Mouse (Mus musculus) adrenal gland, adult 18-20 months (tissue): Measurements from ENCODE around the gene Lmod1. TPM values are rescaled to one million over a fixed set of nuclear protein-coding genes. Genes with fewer than 3 reads are reported as not detected.

Source experiments
- DNase-seq, 2 experiments: peaks; one replicate each; pipeline ENCODE4 v3.0.0; 2021 to 2022; ENCODE audit warnings: low spot score in 2 of 2
- long read RNA-seq, 2 experiments: library from polyadenylated mRNA; stranded (forward); transcript quantifications; one replicate each; pipeline ENCODE4 v2.0.0; 2021
- total RNA-seq, 2 experiments: library from RNA; stranded (reverse); gene quantifications; 1 replicate in 1 of 2; 2 replicates in 1 of 2; pipeline ENCODE4 v1.2.3; 2021

Lmod1 gene
- total RNA-seq: 1 to 10 TPM; 2.4 to 3.4 TPM
- long read RNA-seq, experiment 1, partial matches to known transcripts: 0 of 4 reads
- long read RNA-seq, experiment 1, other reads (novel, unspliced or antisense): 0 of 4 reads
- long read RNA-seq, experiment 2, partial matches to known transcripts: 0 of 5 reads
- long read RNA-seq, experiment 2, other reads (novel, unspliced or antisense): 1 of 5 reads

DNA sequence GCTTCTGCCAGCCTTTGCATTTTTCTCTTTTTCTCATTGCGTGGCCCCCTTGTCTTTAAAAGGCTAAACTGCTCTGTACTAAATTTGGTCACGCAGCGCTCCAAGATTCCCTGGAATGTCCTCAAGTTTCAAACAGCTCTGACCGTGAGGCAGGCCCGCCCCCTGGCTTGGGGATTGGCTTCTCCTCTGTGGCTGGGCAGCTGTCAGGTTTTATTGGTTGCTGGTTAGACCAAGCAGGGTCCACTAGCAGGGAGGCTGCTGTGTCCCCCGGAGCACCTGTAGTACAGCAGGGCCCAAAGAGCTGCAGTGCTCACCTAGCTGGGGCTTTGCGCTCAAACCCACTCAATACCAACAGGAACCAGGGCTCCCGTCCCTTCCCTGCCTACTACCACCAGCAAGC, at the start of gene Lmod1:
TSS of gene Lmod1 (plus strand) at position 237 of the 400 bp plus-strand sequence.
- no peak for DNase-seq

DNA sequence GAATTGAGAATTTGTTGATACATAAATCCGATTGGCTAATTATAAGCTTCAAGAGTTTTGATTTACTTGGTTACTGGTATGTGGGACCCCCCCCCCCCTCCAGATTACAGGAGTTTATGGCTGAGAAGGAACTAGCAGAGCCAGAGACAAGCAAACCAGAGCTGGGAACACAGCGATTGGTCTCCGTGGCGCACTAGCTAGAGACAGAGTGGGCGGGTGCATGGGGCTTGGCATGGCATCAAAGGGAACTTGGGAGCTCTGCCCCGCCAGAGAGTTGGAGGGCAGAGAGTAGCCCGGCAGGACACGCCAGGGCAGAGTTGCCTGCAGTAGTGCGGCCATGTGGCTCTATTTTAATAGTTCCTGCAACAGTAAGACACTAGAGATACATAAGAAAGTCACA, 44.0 kb upstream of the Lmod1 start:
- peak; percentile 65 to 72 for DNase-seq

- DNase-seq: no peak
Measured at GRCm38 (mm10) chr1:135281841-135282240, 42.8 kb upstream of the Lmod1 start.

DNA sequence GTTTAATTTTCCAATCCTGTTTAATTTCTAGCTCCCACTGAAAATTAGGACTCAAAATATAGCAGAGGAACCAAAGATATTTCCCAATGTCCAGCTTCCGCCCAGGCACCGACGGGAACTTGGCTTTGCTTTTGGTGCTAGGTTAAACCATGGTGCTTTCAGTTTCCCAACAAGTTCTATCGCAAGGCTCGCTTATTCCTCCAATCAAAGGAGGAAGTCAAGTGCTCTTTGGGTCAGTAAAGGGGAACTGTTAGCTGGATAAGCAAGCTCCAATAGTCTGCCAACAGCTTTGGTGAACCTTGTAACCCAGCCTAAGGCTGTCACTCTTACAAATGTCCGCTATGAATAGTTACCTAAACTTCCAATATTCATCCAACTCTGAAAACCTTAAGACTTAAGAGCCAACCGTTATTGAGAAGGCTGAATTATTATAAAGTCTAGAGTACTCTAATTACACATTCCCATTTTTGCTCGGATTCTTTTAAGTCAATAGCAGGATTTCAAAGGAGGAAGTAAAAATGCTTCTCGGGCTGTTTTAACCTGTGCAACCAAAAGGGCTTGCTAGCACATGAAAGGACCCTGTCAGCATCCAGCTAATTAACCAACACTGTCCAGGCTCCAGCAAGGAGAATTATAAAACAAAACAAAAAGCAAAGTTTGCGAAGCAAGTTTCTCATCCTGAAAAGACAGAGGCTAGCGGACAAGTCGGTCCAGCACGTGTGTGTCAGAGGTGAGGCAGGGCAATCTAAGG, 41.9 kb upstream of the Lmod1 start:
- no peak for DNase-seq

GRCm38 (mm10) chr1:135283287-135283825, 41.3 kb upstream of the Lmod1 start:
- peak in 1 of 2 experiments; percentile 51 for DNase-seq

DNA sequence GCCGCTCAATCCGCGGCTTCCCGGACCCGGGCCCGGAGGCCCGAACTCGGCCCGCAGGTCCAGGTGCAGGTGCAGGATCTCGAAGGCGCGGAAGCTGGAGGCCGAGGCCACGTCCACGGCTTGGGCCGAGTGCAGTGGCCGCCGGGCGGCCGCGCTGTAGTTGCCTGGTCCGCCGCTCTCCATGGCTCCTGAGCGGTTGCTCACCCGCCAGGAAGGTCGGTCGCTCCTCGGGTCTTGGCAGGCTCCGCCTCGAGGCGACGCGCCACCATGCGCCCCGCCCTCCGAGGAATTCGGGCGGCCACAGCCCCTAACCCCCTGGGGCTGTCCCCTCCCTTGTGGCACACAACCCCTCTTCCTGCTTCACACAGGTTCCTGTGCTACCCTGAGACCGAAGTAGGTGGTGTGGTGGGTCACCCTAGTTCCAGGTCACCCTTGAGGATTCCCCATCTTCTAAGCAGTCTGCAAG, 40.7 kb upstream of the Lmod1 start, which contains the start of gene Rnpep:
TSS of gene Rnpep (minus strand) at position 259 of the 466 bp plus-strand sequence.
- DNase-seq: peak; percentile 74 to 75

GRCm38 (mm10) chr1:135286311-135286710, 38.3 kb upstream of the Lmod1 start:
- no peak for DNase-seq

DNA sequence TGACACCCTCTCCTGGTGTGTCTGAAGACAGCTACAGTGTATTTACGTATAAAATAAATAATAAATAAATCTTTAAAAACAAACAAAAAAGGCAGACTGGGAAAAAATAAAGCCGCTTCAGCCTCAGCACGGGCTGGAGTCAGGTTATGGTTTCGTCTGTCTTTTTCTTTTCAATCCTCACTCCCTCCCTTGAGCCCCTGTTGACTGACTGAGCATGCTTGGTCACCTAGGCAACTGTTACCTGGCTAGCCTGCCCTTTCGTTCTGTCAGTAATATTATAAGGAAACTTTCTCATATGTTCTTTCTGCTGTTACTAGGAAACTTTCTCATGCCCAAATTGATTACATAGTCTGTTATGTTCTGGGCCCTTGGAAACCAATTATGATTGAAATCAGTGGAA, 33.7 kb upstream of the Lmod1 start:
- no peak for DNase-seq

DNA sequence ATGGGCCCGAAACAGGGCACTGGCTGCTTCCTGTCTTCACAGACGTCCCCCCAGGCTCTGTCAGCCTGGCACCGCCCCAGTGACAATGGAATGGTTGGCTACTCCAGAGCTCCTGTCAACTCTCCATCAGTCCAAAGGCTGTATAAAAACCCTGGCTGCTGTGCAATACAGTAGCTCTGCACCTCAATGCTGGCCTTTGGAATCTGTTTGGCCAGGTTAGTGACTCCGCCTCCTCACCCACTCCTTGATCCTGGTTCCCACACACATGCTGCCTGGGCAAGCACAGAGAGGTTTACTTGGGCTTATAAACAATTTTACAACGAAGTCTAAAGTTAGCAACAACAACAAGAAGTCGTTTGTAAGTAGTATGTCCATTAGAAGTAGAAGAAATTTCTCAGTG, 13.3 kb upstream of the Lmod1 start:
- DNase-seq: no peak

- no peak for DNase-seq
Measured at GRCm38 (mm10) chr1:135312201-135312600, 12.4 kb upstream of the Lmod1 start.

DNA sequence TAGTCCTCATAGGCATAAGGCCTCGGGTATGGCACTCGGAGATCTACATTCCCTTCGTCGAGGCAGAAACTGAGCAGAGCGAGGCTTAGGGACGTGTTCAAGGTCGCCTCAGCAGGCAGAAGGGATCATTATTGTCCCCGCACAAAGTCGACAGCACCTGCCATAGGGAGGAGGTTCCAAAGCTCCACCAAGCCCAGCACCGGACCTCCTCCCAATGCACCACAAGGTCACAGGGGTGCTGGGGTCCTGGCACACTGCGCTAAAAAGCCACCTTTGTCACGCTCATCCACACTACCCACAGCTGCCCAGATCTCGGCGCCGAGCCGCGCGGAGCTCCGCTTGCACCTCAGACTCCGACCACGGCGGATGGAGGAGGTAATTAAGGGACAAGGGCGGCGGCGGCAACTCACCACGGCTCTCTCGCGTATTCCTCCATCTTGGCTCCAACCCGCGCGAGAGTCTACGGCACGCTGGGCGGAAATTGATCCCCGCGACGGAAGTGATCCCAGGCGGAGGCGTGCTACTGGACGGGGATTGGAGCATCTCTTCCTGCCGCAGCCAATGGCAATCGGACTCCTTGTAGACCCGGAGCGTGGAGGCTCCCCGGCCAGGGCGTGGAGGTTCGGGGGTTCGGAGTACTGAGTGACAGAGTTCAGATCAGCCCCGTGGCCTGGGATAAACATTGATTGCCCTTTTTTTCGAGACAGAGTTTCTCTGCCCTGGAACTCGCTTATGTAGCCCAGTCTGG, 11.1 kb upstream of the Lmod1 start, which contains the start of gene Timm17a:
TSS of gene Timm17a (minus strand) at position 495 of the 748 bp plus-strand sequence.
- DNase-seq: peak; percentile 85

GRCm38 (mm10) chr1:135323367-135323901, 1.2 kb upstream of the Lmod1 start:
- DNase-seq: no peak

DNA sequence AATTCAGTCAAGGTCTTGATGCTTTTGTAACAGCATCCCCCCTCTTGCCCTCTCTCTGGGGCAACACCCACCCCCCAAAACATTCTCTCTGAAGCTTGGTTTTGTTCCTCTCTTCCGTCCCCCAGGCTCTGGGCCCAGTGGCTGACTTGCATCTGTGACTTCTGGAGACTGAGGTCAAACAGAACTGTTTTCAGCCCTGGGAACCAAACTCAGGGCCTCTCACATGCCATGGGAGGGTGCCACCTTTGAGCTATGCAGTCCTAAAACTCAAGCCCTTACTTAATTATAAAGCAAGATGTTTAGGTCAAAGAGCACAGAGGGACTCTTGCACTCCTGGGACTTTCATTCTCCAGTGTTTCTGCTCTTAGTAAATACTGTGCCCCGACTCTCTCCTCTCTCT, 1.3 kb downstream of the Lmod1 start:
- no peak for DNase-seq

GRCm38 (mm10) chr1:135328368-135328767, 3.8 kb downstream of the Lmod1 start:
- DNase-seq: no peak

DNA sequence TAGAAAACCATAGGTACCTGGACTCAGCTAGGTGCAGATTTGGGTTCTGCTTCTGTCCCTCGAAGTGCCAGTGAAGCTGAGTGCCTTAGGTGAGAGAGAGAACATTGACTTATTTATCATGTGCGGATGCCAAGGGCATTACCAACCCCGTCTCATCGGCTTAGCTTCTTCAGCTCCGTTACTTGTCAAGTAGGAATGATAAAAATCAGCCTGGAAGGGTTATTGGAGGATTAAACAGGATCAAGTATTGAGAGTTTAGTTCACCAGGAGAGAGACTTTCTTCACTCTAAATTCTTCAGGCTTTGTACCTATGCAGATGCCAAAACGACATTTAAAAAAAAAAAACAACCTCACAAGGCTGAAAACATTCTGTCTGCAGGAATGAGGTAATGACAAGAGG, 6.0 kb downstream of the Lmod1 start:
- DNase-seq: no peak

DNA sequence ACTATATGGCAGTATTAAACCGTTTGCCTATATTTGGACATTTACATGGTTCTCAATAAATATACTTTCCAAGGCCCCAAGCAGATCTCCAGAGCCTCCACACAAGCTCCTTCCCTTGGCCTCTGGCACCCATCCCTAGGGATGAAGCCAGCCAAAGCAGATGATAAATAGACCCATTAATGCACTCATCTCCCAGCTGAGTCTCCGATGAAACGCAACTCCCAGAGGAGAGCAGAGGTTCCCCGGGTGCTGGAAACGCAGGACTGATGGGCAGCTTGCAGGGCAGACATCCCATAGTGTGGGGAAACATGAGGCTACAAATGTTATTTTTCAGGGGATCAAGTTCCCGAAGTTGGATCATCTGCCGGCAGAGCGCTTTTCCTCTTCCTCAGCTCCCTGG, 17.3 kb downstream of the Lmod1 start:
- DNase-seq: no peak

DNA sequence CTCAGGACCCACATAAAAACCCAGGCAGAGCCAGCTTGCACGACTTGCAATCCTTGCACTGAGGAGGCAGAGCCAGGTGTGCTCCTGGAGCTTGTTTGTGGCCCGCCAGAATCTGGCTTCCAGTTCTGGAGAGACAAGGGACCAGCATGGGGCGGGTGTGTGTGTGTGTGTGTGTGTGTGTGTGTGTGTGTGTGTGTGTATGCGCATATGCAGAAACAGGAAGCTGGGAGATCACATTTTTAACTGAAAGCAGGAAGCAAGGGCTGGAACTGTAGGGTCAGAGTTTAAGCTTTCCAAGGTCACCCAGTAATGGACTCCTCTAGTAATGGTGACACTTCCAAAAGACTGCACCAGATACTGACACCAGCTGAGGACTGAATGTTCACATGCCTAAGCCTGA, 19.4 kb downstream of the Lmod1 start:
- DNase-seq: no peak

GRCm38 (mm10) chr1:135346891-135347290, 22.3 kb downstream of the Lmod1 start:
- no peak for DNase-seq

- peak in 1 of 2 experiments; percentile 38 for DNase-seq
Measured at GRCm38 (mm10) chr1:135347498-135348169, 23.0 kb downstream of the Lmod1 start.

DNA sequence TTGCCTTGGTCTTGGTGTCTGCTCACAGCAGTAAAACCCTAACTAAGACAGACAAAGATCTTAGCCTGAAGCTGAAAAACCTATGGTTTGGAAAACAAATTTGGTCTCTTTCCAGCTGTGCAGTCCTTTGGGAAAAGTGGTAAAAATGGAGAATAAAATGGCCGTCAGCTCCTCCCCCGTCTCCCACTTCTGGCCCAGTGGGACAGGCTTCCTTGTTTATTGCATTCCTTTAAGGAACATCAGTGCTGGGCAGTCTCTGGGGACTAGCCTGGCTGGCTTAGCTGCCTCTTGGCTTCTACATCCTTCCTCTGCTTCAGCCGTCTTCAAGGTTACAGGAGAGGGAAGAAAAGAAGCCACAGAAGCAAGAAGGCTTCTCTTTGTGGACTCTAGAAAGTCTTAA, 27.3 kb downstream of the Lmod1 start:
- DNase-seq: no peak

GRCm38 (mm10) chr1:135359071-135359470, 34.5 kb downstream of the Lmod1 start:
- DNase-seq: no peak
